Mouse (Mus musculus) left cerebral cortex, adult 11 months (tissue): ENCODE data around the gene Hoxd12.

Source experiments
- DNase-seq: peaks from one replicate; pipeline ENCODE4 v3.0.0; 2022; ENCODE audit warnings: low spot score

Hoxd12 gene

DNA sequence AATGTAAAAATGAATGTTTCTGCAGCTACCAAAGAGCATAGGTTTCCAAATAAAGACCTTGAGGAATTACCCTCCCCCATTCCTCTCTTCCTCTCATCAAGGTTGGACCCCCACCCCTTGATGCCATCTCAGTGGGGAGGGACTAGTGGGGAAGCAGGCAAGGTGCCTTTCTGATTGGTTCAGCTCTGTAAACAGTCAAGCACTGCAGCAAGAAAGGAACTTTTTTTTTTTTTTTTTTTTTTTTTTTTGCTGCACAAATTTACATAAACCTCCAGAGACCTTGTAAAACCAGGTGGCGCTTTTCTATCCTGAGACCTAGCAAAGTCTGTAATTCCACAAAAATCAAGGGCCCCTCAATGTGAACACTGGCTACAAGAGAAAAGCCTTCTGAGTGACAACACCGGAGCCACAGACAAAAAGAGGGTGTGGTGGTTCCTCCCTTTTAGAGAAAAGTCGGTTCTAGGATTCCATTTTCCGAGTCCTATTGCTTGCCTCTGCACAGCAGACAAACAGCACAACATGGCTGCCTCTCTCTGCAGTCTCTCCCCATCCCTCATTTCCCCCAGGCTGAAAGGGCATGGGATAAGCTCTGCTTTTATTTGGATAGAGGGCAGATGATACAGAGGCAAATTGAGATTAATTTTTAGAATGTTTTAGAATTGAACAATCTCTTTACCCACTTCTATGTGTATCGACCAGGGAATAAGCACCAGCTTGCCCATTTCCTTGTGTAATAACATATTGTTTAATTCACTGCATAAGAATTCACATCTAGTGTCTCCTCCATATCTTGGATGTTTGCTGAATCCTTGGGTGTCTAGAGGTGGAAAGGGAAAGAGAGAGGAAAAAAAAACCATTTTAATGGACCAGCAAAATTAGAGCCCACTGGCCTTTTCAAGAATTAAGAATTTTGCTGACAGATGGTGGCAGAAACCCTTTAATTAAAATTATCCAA, 34.9 kb downstream of the Hoxd12 start:
- DNase-seq, result no peak

GRCm38 (mm10) chr2:74710929-74711543, 36.2 kb downstream of the Hoxd12 start:
- no peak for DNase-seq

GRCm38 (mm10) chr2:74711721-74712621, 37.2 kb downstream of the Hoxd12 start, which contains the start of the genes Hoxd3 and Hoxd4:
Gene Hoxd3 (plus strand): TSS chr2:74711927.
Gene Hoxd4 (plus strand): TSS chr2:74711929.
- no peak for DNase-seq

- DNase-seq, result no peak
Measured at GRCm38 (mm10) chr2:74713239-74714150, 38.7 kb downstream of the Hoxd12 start.

DNA sequence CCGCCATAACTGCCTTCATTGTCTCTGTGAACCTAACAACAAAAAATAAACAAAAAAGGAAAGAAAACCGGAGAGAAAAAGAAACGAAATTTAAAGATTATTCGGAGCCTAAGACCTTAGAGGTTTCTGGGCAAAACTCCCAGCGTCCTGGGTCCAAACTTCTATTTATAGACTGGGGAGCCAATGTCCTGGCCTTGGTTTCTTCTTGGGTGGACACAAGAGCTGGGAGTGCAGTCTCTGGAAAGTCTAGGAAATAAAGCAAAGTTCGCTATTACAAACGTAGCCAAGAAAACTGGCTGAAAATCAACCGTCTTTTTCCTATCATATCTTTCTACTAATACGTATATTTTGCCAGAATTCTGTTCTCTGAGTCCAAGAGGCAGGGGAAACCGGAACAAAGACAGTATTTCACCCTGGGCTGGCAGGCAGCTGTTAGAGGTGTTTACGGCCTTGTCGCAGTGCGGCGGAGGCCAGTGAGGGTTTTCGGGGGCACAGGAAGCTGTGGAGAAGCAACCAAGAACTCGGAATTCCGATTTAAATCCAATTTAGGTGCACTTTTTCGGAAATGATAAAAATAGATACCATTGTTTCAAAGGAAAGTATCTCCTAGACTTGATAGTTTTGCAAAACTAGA, 39.5 kb downstream of the Hoxd12 start:
- no peak for DNase-seq

DNA sequence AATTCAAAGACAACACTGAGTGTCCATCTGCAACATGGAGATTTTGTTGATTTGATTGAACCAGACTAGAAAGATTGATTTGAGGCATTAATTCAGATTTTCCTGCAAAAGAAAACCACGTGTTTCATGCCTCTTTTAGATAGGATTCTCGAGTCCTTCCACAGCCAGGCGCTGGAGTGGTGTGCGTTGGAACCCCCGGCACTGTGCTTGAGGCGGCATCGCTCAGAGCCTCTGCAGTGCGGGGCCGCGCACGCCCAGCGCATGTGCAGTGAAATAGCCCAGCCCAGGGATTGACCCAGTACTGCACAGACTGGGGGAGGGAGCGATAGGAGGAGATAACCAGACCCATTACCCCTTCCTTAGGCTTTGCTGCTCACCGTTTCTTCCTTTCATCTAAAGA, 40.1 kb downstream of the Hoxd12 start:
- no peak for DNase-seq

DNA sequence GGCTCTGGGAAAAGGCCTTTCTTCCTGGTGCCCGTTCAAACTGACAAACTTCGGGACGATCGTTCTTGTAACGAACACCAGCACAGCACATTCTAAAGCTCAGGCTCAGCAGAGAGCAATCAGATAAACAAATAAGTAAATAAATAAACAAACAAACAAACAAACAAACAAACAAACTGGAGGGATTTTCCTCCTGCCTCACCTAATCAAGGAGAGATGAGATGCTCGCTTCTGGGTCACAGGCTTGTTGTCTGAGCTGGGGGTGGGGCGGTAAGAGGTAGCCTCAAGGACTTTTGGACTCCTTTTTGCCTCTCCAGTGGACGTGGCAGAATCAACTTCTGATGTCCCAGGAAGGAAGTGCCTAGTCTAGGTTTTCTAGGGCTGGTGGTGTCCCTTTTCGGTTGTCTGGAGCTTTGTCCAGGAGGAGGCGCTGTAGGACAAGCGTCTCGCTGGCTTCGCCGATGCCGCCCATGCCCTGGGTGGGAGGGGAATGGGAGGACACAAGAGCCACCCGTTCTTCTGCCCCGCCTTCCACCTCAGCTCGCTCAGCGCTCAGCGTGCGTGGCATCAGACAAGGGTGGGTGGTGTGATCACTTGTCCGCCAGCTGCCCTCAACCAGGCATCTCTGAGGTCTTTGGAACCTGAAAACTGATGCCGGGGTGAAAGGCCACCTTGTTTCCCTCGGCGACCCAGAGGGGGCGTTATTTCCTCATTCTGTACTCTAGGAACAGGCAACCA, 40.9 kb downstream of the Hoxd12 start:
- DNase-seq, result peak; percentile 44

DNA sequence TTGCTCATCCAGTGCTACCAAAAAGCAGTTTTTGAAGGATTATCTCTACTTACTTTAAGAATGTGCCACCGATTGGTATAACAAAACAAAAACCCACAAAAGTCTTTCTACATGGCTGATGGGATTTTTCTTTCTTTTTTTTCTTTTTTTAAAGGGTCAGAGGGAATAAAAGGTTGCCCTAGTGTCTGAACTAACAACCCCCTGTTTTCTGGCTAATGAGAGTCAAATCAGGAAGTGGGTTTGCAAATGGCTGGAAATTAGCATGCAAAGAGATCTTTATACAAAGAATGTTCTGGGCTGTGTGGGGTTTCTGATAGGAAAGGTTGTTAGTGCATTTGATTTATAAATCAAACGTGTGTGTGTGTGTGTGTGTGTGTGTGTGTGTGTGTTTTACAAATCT, 45.6 kb downstream of the Hoxd12 start:
- no peak for DNase-seq

- DNase-seq, result no peak
Measured at GRCm38 (mm10) chr2:74720955-74721491, 46.2 kb downstream of the Hoxd12 start.

- no peak for DNase-seq
Measured at GRCm38 (mm10) chr2:74721882-74722281, 47.1 kb downstream of the Hoxd12 start.

GRCm38 (mm10) chr2:74722949-74723348, 48.1 kb downstream of the Hoxd12 start:
- no peak for DNase-seq

- no peak for DNase-seq
Measured at GRCm38 (mm10) chr2:74724244-74725015, 49.6 kb downstream of the Hoxd12 start.

DNA sequence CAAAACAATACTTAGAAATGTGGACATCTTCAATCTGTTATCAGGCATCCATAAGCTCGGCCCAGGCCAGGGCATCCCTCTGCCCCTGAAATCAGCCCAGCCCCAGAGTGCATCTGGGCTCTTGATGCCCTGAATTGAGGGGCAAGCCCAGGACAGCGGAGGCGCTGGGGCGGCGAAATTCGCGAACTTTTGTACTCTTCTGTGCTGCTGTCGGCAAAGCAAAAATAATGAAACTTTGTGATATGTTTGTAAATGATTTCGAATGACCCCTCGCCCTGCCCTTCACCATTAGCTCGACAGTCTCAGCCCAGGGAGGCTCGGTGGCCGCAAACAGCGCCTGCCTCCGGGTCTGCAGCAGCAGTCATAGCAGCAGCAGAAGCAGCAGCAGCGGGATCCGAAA, 50.4 kb downstream of the Hoxd12 start:
- DNase-seq, result no peak

DNA sequence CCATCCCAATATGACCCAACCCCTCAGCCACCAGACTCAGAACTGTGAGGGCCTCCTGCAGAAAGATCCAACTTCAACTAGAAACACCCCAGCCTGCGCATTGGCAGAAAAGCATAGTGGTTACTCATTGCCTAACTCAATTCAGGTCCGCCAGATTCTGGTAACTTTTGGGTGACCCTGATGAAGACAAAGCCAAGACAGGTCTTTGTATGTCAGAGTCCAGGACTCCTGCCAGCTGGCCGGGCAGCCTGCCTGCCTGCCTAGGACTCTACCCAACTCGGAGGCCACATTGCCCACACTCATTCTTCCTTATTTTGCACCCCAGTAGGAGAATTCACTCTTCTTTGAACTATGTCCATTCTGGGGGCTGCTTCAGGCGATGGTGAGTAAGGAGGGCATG, 51.7 kb downstream of the Hoxd12 start, which contains the start of gene Gm28230:
Gene Gm28230, plus strand, starts transcription at position 178 of the 400 bp plus-strand sequence.
- no peak for DNase-seq

GRCm38 (mm10) chr2:74726973-74727639, 52.3 kb downstream of the Hoxd12 start:
- DNase-seq, result no peak
